Mouse (Mus musculus) spleen, postnatal 36 days (tissue): ENCODE measurements around the gene Phactr1.
"Not testable (repeated sequence)": the region's sequence is repeated elsewhere in the genome, so short reads cannot be mapped to it uniquely, and the experiment has no call there.

Experiments
- DNase-seq, 2 experiments: peaks; one replicate each; pipeline ENCODE4 v3.0.0; 2022; ENCODE audit warnings: low spot score in 2 of 2, mixed read lengths in 1 of 2

Gene Phactr1

DNA sequence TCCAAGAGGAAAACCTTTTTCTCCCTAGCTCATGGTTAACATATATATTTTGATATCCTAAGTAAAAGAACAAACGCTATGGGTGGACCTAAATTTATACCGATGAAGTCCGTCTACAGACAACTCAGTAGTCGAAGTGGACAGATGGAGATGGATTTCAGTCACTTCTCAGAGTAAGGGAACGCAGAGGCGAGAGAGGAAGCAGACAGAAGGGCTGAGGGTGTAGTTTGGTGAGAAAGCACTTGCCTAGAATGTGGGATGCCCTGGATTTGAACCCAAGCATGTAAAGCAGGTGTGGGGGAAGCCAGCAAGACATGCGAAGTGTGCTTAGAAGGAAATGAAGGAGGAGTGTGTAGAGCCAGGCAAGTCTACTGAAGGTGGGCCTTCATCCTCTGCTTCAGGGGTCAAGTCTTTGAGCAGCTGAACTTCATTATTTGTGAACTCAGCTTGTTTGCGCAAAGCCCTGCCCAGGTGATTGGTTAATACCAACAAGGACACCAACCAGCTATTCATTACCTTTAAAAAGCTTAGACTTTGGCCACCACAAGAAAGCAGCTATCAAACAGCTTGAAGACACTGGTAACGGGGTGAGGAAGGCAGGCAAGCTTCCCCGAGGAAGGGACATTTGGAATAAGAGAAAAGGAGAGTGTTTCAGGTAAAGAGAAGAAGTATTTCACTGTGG lies 241.5 kb downstream of the Phactr1 start:
- DNase-seq: no peak

DNA sequence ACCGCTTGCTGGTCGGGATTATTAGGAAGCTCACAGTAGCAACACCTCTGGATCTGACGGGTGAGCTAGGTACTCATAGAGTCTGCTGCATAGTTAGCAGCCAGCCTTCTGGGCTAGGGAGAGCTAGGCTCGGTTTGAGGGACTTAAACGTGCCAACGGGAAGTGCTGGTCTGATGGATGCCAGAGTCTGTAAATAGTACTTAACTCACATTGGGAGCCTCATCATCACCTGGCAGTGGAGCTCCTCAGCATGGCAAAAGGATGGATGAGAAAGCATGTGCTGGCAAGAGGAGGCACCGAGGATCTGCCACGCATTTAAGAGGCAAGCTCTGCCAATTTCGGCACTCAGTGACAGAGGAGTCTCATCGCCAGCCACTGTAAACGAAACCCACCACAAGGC lies 247.4 kb downstream of the Phactr1 start:
- DNase-seq: no peak

DNA sequence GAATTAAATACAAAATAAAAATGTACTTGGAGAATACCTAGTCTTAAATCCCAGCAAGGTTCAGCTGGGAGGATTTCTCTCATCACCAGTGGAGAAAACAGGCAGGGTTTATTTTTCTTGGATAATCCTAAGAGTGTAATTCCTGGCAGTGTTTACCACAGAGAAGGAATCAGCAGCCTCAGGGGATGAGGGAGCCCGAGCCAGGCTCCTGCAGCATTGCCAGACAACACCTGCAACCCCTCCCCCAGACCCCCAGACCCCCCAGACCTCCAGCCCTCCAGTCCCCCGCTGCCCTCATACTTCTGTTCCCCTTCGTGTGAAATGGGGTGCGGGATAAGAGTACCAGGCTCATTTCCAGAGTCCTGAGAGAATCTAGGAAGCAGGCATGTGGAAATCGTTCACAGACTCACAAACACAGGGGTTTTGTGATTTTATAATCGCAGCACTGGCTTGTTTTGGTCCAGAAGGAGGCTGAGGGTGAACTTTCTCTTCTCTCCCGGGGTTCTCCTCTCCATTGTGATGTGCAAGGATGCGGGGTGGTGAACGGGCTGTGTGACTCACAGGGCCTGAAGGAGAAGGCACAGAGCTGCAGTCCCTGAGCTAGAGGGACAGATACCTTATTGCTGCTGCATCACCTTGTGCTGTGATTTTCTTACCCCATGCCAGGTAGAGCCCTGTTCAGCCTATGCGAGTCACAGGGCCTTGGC lies 249.3 kb downstream of the Phactr1 start:
- DNase-seq: no peak

DNA sequence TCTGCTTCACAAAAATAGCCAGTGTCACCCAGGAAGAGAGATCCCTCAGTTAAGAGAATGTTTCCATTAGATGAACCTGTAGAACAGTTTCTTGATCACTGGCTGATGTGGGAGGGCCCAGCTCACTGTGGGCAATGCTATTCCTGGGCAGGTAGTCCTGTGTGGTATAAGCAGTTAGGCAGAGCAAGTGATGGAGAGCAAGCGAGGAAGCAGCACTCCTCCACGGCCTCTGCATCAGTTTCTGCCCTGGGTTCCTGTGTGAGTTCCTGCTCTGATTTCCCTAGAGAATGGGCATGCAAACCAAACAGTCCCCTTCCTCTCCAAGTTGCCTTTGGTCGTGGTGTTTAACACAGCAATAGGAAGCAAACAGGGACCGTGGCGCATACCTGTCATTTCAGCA lies 251.6 kb downstream of the Phactr1 start:
- DNase-seq: no peak

DNA sequence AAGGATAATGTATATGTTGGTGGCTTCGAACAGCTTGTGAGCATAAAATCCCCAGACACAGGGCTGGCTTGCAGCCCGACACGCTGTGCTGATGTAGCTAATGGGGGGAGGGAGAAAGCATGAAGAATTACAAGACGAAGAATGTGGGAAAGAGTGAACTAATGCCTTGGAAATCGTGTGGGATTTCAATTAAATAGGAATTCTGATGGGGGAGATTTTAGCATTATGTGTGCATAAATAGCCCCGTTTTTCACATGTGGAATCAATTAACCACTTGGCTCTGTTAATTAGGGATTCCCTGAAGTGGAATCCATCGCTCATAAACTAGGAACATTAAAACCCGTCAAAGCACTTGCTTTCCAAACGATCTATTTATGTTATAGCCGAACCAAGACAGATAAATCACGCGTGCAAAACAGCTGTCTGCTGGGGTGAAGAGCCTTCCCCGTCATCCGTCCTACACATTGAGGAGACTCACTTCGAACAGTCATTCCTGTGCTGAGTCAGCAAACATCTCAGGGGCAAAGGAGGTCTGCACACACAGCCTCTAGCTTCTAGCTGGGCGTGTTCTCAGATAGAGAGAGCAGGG lies 254.2 kb downstream of the Phactr1 start:
- no peak for DNase-seq

DNA sequence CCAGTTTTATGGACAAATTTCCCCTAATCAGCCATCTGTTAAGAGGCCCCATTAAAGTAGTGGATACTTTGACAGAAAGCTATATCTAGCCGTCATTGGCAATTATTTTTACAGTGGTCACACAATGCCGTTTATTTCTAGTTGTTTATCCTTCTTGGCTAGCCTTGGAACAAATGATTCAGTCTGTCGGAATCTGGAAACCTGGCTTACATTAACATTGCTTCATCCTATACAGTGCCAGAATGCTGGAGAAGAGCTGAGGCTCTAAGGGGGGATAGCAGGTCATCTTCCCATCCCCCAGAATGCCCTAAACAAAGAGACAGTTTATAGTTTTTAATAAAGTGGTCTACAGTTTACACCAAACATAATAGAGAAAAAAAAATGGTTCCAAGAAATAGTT lies 257.4 kb downstream of the Phactr1 start:
- no peak for DNase-seq

DNA sequence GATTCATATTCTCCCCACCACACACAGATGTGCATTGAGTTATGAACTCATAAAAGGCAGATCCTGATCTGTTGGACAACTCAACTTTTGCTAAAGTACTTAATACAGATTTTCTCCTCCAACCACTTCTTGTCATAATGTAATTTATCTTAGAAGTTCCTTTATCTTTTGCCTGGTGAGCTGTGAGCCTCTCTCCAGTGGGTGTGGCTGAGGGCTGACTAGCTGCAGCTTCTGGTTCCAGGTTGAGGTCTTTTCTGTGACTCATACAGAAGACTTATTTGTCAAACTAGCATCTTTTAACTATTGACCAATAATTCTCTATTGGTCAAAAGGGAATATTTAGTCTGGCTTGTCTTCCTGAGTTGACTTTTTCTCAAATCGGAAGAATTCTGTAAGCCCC lies 257.9 kb downstream of the Phactr1 start:
- DNase-seq: no peak

DNA sequence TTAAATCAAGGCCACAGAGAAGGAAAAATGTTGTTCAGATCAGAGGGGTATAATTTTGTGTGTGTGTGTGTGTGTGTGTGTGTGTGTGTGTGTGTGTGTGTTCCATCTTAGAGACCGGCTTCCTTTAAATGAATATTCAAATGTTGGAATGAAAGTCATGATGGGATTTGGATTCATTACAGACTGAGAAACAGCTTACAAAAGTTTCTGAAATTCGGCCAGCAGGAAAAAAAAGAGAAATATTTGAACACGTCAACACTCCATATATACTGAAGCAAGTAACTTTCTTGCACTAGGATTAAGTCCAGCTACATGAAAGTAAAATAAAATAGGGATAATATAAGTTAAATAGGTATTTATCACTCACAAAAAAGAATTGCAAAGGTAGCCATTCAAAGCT lies 259.8 kb downstream of the Phactr1 start:
- DNase-seq: no peak

DNA sequence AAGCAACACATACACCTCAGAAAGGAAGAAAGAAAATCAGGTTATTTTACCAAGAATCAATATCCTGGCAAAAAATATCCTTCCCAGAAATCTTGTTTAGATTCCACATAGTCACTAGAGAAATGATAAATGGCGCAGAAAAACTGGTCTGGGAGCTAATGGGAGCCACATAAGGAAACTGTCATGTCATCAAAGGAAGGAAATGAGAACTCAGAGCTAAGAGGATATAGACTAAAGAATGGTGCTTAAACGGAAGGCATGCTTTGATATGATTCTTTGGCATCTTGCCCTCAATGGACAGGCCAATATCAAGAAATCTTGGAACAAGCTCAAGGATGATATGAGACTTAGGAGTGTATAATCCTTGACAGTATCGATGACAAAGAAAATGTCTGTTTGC lies 263.7 kb downstream of the Phactr1 start:
- DNase-seq: no peak

DNA sequence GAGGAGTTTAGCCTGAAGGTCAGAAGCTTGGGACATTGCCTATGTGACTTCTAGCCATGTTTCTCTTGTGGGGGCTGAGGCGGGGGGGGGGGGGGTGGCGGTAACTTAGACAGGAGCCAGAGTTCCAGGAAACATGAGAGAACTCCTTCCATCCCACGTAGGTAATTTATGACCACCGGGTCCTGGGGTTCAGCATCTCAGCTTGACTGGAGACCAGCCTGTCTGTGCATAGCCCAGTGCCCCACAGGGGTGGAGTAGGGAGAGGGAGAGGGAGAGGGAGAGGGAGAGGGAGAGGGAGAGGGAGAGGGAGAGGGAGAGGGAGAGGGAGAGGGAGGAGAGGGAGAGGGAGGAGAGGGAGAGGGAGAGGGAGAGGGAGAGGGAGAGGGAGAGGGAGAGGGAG lies 264.8 kb downstream of the Phactr1 start:
- DNase-seq: not testable (repeated sequence)

DNA sequence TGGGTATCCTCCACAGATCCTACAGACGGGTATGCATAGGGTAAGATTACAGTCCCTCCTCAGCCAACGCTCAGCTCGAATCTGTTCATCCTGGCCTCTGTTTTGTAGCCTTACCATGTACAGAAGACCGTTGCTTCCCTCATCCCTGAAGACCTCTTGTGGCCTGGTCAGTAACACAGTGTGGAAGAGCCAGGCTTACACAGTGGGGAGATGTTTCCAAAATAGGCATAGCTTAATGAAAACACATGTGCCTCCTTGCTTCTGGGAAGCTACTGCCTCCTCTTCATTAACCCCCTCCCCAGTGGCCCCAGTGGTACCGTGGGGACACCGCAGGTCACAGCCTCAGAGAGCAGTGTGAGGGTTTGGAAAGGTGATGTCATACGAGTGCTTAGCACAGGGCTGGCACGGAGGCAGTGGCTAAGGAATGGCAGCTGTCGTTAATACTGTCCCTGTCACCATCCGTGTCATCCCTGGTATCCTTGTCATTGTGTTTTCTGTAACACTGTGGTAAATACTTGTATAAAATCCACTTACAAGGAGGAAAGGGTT lies 268.4 kb downstream of the Phactr1 start:
- no peak for DNase-seq

DNA sequence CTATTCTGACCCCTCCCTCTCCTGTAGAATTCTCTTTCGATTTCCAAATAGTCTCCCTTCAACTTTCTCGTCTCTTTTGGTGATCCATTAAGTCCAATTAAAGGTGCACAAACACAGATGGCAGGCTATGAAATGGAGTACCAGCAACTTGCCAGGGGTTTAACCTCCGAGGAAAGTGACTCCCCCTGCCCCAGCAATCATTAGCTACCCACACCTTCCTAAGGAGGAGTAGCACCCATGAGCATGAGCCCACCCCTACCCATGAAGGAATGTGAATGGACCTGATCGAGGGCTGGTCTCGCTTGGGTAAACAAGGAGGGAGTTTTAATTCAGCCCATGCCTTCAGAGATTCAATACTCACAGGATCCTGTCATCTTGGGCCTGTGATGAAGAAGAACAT lies 268.9 kb downstream of the Phactr1 start:
- DNase-seq: no peak

DNA sequence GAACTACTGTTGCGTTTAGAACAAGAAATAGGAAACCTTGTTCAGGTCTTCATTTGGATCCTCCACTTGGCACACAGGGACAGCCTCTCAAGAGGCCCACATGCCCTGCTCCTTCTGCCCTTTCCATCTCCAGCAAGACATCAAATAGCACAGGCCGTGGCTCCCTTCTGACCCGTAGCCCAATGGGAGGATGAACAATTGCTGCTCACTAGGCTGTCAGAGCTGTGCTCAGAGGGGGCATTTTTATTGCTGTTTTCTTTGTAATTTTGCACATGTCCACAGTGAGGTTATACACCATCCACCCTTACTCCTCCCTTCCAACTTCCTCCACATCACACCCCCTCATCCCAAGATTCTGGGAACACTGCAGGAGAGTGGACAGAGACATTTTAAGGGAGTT lies 269.6 kb downstream of the Phactr1 start:
- no peak for DNase-seq

DNA sequence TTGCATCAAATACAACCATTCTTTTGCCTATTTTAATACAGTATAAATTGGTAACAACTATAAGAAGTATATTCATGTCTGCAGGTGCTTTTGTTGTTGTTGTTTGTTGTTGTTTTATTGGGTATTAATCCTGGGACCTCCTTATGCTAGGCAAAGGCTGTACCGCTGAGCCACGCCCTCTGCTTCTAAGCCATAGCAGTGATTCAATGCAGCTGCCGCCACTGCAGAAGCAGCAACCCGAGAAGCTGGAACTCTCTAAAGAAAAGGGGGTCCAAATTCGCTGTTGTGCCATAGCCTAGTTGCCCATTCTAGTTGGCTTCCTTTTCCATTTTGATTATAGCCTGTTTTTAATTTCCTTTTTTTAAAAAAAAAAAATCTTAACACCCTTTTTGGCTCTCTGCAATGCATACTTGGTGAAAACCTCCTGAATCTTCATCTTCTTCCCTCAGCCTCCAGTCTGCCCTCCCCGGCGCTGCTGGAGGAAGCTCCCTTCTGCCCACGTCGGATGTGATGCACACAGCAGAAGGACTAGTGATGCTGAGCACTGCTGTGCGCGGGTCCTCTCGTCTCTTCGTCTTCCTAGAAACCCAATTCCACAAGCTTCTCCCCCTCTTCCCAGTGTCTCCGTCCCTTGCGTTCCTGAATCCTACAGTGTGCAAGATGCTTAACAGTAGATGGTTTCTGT lies 271.8 kb downstream of the Phactr1 start:
- DNase-seq: no peak

DNA sequence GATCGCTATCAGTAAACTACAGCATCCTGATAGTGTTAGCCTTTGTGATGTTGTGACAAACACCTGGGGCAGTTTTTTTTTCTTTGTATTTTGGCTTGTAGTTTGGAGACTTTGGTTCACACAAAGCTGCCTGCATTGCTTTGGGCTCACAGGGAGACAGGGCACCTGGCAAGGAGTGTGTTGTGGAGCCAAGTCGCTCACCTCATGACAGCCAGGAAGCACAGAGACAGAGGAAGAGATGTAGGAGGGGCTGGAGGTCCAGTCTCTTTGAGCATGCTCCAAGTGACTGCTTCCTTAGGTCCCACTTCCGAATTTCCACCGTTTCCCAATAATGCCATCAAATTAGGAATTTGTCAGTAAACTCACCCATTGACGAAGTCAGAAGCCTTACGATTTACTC lies 272.6 kb downstream of the Phactr1 start:
- DNase-seq: no peak

DNA sequence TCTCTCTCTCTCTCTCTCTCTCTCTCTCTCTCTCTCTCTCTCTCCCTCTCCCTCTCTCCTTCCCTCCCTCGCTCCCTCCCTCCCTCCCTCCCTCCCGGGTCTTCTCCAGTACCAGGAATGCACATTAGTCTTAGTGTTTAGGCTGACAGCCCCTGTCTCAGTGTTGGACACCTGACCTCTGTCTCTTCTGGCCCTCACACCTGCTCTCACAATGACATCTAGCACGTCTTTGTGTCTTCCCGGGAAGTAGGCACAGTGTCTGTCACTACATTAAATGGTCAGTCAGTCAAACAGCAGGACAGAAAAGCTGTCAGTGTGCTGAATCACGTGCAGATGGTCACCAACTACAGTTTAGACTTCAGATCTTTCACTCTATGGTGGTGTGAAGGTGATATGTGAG lies 273.7 kb downstream of the Phactr1 start:
- DNase-seq: no peak

DNA sequence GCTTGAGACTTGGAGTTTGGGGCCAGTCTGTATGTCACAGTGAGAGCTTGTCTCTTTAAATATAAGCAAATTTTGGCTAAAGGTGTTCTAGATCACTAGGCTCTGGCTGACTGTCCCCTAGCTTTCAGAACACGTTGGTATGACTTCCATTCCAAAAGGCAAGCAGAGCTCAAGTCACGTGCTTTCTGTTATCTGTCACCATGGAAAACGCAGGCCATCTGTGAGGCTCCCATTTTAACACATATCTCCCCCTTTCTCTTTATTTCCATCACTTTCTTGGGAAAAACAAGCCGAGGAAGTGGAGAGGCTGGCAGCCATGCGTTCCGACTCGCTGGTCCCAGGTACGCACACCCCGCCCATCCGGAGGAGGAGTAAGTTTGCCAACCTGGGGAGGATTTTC lies 275.9 kb downstream of the Phactr1 start:
- DNase-seq: no peak

DNA sequence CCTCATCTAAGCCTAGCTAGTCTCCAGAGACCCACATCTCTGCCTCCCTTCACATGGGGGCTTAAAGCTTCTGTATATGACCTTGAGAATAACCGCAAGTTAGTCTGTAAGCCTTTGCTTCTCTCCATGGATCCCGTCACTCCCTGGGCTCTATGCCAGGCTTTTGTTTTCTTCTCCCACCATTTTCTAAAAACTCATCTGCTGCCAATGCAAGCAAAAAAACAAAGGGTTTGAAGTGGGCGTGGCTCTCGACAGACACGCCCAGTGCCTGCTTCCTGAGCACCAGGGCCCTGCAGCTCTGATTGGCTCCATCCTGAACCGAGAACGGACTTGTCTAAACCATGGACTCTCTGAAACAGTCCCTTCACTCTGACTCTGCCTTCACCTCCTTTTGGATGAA lies 277.4 kb downstream of the Phactr1 start:
- no peak for DNase-seq

DNA sequence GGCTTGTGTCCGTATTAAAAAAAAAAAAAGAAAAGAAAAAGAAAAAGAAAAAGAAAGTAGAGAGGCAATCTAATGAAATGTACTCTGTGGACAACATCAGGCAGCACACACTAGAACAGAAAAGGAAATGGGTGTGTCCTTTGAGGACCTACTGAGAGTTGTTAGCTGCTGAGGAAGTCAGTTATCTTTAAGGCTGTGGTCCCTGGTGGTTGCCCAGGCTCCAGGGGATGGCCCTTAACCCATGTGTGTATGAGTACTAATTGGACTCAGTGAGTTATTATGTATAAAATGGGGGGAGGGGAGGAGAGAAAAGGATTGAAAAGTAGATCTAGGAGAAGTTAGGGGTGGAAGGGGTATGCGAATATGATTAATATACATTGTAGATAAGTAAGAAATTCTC lies 278.4 kb downstream of the Phactr1 start:
- no peak for DNase-seq

DNA sequence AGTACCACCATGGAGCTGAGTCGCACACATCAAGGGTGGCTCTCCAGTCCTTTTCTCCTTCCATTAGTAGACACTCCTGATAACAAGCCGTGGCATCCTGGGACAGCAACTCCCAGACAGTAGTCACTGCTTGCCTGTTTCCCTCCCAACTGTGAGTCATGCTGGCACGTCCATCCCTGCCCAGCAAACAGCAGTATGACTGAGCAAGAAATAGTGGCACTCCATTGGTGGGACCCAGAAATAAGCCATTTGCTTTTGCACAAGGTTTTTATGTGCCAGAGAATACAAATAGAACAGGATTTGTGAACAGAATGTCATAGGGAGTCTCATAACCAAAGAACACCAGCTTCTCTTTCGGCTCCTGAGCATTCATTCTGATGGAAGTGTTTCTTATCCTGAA lies 281.1 kb downstream of the Phactr1 start:
- DNase-seq: no peak

DNA sequence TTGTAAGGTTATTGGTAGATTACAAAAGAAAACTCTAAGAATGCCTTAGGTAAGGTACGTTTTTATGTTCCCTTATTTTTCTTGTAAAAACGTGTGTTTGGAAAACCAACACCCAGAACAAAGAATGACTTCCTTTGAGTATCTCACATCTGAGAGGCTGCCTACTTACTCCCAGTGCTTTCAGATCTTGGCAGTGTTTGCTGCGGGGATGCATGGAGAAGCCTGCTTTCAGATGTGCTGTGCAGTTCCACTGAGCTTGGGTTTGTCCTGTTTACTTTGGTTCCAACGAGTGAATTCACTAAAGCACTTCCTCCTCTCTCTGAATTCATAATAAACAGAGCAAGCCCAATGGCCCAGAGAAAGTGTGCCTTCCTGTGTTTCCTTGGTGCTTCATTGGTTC lies 288.1 kb downstream of the Phactr1 start:
- no peak for DNase-seq

DNA sequence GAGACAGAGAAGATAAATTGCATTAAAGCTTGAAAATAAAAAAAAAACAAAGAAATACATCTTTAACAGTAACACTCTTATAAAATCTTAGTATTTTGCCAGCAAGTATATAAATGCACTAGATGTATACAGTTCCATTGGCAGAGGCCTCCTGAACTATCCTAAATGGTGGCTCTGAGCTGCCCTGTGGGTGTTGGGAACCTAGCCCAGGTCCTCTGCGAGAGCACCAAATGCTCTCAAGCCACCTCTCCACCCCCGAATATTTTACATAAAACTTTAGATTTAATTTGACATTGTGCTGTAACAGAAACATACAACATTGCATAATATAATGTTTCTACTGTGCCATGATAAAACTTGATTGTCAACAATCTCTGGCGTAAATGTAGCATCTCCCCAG lies 293.1 kb downstream of the Phactr1 start:
- DNase-seq: no peak

DNA sequence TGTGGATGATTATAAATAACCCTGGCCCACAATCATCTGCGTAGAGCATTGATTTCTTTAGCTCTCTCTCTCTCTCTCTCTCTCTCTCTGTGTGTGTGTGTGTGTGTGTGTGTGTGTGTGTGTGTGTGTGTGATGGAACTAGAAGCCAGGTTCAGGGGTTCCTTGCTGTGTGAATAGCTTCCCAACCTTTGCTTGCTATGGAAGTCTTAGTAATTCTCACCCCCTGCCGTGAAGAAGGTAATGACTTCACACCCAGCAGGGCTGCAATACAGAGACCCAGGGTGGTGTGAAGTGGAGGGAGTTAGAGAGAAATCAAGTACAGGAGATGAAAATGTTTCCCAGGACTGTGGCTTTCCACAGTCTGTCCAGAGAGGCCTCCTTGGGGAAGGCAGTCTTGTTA lies 293.5 kb downstream of the Phactr1 start:
- DNase-seq: no peak
